Mouse (Mus musculus) induced T-regulatory cell, adult 2 months (primary cell): ENCODE measurements at regions not wholly inside any gene's neighbourhood (a gene's known extent, or its start where the extent isn't known, plus 50 kb on each side); places are given as distances from the start of the nearest gene placed in this dataset.
A peak's percentile ranks its signal among the peaks of the same experiment; 100 is the strongest.

Experiments
- DNase-seq: peaks from one replicate; pipeline ENCODE4 v3.0.0-alpha.2; 2012; ENCODE audit warnings: low read depth

GRCm38 (mm10) chr13:28640826-28641225 is 312.7 kb downstream of the Sox4 start:
- no peak for DNase-seq

GRCm38 (mm10) chr13:28635230-28635950 is 318.1 kb downstream of the Sox4 start:
- peak; percentile 4 for DNase-seq

- DNase-seq: no peak
Observed at GRCm38 (mm10) chr13:28633541-28634041, 319.9 kb downstream of the Sox4 start.

- no peak for DNase-seq
Observed at GRCm38 (mm10) chr13:28629431-28630331, 323.8 kb downstream of the Sox4 start.

GRCm38 (mm10) chr13:28628751-28629150 is 324.8 kb downstream of the Sox4 start:
- no peak for DNase-seq

GRCm38 (mm10) chr13:28618961-28619360 is 334.6 kb downstream of the Sox4 start:
- no peak for DNase-seq

DNA sequence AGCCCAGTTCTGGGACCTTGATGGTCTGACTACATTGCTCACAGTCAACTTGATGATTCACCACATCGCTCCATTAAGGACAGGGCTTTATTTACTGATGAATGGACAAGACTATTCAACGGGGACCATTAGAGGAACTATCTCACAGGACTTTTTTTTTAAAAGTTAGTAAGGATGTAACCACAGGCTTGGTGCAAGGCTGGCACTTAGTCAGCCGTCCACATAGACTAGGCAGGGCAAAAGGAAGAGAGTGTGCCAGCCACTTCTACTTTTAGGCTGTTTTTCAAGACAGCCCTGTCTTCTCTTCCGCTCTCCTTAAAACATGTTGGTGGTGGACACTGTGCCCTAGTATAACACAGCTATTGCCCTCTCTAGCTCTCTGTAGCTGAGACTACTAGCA is 336.0 kb downstream of the Sox4 start:
- no peak for DNase-seq

DNA sequence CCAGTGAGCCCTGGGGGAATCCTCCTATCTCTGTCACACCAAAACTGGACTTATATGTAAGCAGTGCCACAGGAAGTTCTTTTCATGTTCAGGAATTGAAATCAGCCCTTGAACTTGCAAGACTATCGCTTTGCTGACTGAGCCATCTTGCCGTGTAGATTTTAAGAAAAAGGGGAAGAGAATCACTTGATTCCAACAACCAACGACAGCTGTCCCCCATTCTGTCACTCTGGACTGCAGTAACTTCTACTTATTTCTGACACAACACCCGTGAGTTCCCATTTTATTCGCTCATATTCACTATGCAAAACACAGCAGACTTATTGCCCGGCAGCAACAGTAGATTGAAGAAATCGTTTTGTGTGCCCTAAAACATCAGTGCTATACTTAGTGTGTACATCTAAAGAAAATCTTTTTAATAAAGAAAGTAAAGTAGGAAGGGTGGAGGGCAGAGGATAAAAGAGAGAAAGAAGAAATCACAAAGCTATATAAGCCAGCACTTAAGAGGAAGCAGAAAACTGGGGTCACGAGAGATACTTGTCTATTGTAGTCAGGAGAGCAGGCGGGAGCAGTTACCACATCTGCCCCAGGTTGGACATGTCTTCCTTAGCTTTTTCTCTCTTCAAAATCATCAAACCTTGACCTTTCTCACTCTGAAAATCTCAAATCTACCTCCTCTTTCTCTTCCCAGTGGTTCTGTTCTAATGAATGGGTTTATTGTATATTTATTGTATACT is 336.7 kb downstream of the Sox4 start:
- DNase-seq: no peak

DNA sequence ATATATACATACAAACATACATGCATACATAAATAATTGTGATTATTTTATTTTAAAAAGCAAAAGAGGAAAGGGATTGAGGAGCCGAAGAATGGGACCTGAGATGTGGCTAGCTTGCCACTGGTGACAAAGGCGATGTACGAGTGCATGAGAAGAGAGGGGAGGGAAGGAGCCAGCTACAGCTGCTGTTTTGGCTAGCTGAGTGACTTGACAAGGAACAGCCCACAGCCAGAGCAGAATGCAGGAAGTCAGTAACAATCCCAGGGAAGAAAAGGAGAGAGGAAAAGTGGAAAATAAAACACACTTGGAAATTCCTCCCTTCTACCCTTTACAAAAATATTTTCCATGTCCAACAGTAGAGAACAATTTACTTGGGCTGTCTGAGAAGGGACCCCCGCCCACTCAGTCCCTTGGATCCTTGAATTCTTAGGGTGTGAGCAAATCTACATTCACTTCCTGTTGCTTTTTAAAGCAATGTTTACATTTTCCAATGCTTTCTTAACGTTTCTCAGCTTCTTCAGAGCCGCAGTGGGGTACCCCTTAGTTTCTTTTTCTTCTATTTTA is 345.9 kb downstream of the Sox4 start:
- no peak for DNase-seq

- DNase-seq: no peak
Observed at GRCm38 (mm10) chr13:28606651-28607050, 346.9 kb downstream of the Sox4 start.

DNA sequence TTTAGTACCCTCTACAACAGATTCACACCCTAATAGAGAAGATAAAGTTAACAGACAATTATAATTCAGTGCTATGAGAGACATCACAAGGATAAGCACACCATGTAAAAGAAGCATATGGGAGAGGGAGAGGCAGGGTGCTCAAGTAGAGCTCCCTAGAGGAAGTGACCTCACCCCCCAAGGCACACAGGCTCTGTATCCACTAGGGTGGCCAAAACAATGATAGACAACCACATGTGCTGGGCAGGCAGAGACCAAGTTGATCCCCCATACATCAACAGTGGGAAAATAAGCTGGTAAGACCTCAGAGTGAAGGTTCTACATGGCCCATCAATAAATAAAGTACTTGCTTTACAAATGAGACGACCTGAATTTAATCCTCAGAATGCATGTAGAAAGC is 347.7 kb downstream of the Sox4 start:
- no peak for DNase-seq

DNA sequence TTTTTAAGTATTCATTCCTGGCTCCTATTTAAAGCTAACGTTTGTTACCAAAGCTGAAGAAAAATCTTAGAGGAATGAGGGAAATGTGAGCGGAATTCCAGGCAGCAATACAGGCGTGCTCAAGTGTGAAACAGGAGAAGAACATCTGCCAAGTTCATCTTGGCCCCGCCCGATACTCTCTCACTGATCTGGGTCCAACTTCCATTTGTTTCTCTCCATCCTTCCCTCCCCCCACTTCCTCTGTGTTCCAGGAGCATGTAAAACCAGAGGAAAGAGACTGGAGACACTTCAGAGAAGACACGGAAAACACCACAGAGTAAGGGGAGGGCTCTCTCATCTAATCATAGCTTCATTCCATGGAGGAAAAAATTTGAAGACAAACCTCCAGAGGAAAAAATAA is 346.7 kb downstream of the Gm11361 start:
- DNase-seq: no peak

DNA sequence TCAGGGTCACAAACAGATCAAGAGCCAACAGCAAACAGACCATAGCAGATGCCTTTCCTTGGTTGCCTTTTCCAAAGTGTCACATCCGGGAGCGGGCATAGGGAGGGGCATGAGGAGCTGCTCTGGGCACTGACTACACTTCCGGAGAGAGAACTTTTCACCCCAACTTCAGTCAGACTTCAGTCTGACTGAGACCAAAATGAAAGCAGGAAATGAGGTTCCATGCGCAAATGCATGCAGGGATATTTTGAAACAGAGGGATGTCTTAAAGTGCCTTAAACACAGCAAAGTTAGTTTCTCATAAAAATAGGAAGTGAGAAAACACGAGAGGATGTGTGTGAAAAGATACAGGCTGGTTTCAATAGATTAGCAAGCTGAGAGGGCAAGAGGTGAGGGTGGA is 343.5 kb downstream of the Gm11361 start:
- peak; percentile 51 for DNase-seq

- no peak for DNase-seq
Observed at GRCm38 (mm10) chr13:28596367-28596766, 339.0 kb downstream of the Gm11361 start.

DNA sequence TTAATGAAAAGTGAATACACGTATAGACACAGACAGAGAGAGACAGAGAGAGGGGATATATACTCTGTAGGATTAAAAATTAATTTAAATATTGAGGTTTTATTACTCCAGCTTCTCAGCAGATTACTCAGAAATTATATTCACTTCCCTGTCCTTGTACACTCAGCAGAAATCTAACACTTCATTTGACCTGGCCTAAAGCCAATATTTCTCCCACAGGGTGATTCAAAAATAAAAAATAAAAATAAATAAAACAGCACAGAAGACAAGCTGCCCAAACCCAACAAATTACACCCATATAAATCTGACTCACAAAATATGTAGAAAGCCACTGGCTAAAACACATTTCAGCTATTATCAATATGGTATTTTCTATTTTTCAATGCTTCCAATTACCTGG is 334.8 kb downstream of the Gm11361 start:
- DNase-seq: no peak

DNA sequence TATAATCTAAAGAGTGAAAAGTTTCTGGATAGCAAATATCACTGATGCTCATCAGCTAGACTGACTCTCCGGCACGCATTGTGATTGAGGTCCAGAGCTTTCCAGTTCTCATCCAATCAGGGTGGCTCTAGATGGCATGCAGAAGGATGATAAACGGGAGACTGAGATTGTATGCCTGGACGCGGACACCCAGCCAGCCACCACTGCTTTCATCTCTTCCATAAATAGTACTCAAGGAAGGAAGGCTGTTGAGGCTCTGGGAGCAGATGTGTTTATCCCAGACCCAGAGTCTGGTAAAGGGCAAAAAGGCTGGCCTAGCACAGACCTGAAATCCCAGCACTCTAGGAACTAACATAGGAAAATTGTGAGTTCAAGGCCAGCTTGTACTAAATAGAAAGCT is 330.6 kb downstream of the Gm11361 start:
- no peak for DNase-seq

- no peak for DNase-seq
Observed at GRCm38 (mm10) chr13:28586693-28587092, 329.4 kb downstream of the Gm11361 start.

DNA sequence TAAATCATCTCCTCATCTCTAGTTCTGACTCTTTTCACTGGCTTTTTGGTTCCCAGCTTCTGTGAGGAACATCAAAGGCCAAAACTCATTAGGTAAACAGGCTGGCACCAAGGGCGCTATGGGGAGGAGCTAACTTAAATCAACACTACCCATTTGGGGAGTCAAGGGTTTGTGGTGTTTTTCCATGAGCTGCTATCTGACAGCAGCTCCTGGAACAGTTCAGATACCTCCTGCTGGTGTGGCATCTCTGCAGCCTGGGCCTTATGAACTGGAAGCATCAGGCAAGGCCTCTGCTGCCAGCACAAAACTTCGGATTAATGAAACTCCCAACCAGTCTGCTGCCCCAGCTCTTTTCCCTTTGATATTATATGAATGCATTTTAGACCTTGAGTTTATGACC is 328.8 kb downstream of the Gm11361 start:
- DNase-seq: no peak

GRCm38 (mm10) chr13:28583617-28584016 is 326.3 kb downstream of the Gm11361 start:
- DNase-seq: no peak

- DNase-seq: no peak
Observed at GRCm38 (mm10) chr13:28575202-28575851, 318.0 kb downstream of the Gm11361 start.

GRCm38 (mm10) chr13:28573364-28573763 is 316.0 kb downstream of the Gm11361 start:
- DNase-seq: no peak

GRCm38 (mm10) chr13:28572448-28572847 is 315.1 kb downstream of the Gm11361 start:
- DNase-seq: no peak
